Mouse (Mus musculus) kidney, embryonic 14.5 days (tissue): ENCODE measurements around the gene Timp3. TPM values are rescaled to one million over a fixed set of nuclear protein-coding genes. Genes with fewer than 3 reads are reported as not detected.

ENCODE experiments used
- ATAC-seq: fragments of 200-750 bp; cut with Nextera tagmentation; 2 replicates; pipeline ENCODE4 v1.8.0; 2017; ENCODE audit warnings: moderate number of reproducible peaks, mild to moderate bottlenecking, moderate TSS enrichment, moderate library complexity; ENCODE audit not compliant: low FRiP score, low TSS enrichment
- H3K27ac ChIP-seq: fragments of 300-500 bp; sonication (generic); 2 replicates; pipeline ENCODE4 v1.5.1; 2014; ENCODE audit warnings: low read depth, mild to moderate bottlenecking, low read length, moderate library complexity, mixed read lengths
- H3K27me3 ChIP-seq: fragments of 300-500 bp; sonication (generic); 2 replicates; pipeline ENCODE4 v1.6.1; 2014; ENCODE audit warnings: mild to moderate bottlenecking, low read length; ENCODE audit not compliant: control insufficient read depth, insufficient read depth
- H3K36me3 ChIP-seq: fragments of 300-500 bp; sonication (generic); 2 replicates; pipeline ENCODE4 v1.6.1; 2014; ENCODE audit warnings: low read length, mixed read lengths; ENCODE audit not compliant: control insufficient read depth, insufficient read depth
- H3K4me1 ChIP-seq: fragments of 300-500 bp; sonication (generic); 2 replicates; pipeline ENCODE4 v1.6.1; 2014; ENCODE audit warnings: low read length, mixed read lengths; ENCODE audit not compliant: control insufficient read depth, insufficient read depth
- H3K4me2 ChIP-seq: fragments of 300-500 bp; sonication (generic); replicated peaks from 2 replicates; pipeline ENCODE4 v1.6.1; 2014; ENCODE audit warnings: low read depth, mild to moderate bottlenecking, low read length
- H3K4me3 ChIP-seq: fragments of 300-500 bp; sonication (generic); 2 replicates; pipeline ENCODE4 v1.5.1; 2014; ENCODE audit warnings: mild to moderate bottlenecking, low read length
- H3K9ac ChIP-seq: fragments of 300-500 bp; sonication (generic); 2 replicates; pipeline ENCODE4 v1.6.1; 2014; ENCODE audit warnings: low read depth, mild to moderate bottlenecking, low read length, moderate library complexity
- H3K9me3 ChIP-seq: fragments of 300-500 bp; sonication (generic); 2 replicates; pipeline ENCODE4 v1.6.1; 2016; ENCODE audit warnings: low read length; ENCODE audit not compliant: control insufficient read depth
- WGBS: fragments of 180-500 bp; shearing (Covaris S2); extraction: QIAGEN DNeasy Blood & Tissue Kit; methylation state at CpG from one replicate; pipeline ENCODE4 v1.1.7; 2014; 5-methylcytosine and 5-hydroxymethylcytosine counted together
- polyA plus RNA-seq: library from polyadenylated mRNA; unstranded; fragments of >200 nt; fragmentation: Nextera tagmentation; extraction: Ambion mirVana; gene quantifications from 2 replicates; pipeline ENCODE4 v1.2.1, GENCODE M21; 2014

Gene Timp3
- polyA plus RNA-seq, 1 experiment from 2014 or later, result 60.1 TPM

GRCm38 (mm10) chr10:86359208-86359607, 59.0 kb downstream of the Timp3 start:
- Histone ChIP-seq H3K9ac (no peak overlapping the region), H3K9me3 (no peaks in the 10 kb centered on the region), H3K4me3 (no peak overlapping the region), H3K27me3 (no peaks in the 10 kb centered on the region), H3K36me3 (no peaks in the 10 kb centered on the region), H3K27ac (no peak overlapping the region), H3K4me1 (0 out of 2 replicates have a peak, but pooled peaks cover 5% of the 10 kb centered on the region), H3K4me2 (no peak overlapping the region)
- ATAC-seq, result no peak
- 71% methylated on average over 2 of the region's 2 CpGs for WGBS

GRCm38 (mm10) chr10:86359699-86360098, 59.5 kb downstream of the Timp3 start:
- no peak for ATAC-seq
- H3K9me3 ChIP-seq, result no peaks in the 10 kb centered on the region
- H3K4me1 ChIP-seq, result 0 out of 2 replicates have a peak, but pooled peaks cover 5% of the 10 kb centered on the region
- no peaks in the 10 kb centered on the region for H3K36me3 ChIP-seq
- WGBS, result 46% methylated on average over 4 of the region's 4 CpGs
- no peak overlapping the region for H3K4me3 ChIP-seq
- no peak overlapping the region for H3K27ac ChIP-seq
- no peak overlapping the region for H3K4me2 ChIP-seq
- no peak overlapping the region for H3K9ac ChIP-seq
- H3K27me3 ChIP-seq, result no peaks in the 10 kb centered on the region

GRCm38 (mm10) chr10:86363669-86364309, 63.6 kb downstream of the Timp3 start:
- Histone ChIP-seq H3K4me1 (peaks cover 16% of the 10 kb centered on the region; the same call in 1 of the 2 replicates), H3K36me3 (no peaks in the 10 kb centered on the region), H3K27ac (no peak overlapping the region), H3K27me3 (no peaks in the 10 kb centered on the region), H3K9ac (no peak overlapping the region), H3K9me3 (no peaks in the 10 kb centered on the region), H3K4me3 (no peak overlapping the region), H3K4me2 (no peak overlapping the region)
- no peak for ATAC-seq
- 78% methylated on average over 8 of the region's 8 CpGs for WGBS

GRCm38 (mm10) chr10:86365632-86366092, 65.5 kb downstream of the Timp3 start:
- ATAC-seq, result peak; percentile 92
- Histone ChIP-seq H3K4me2 (no peak overlapping the region), H3K36me3 (no peaks in the 10 kb centered on the region), H3K27ac (no peak overlapping the region), H3K27me3 (no peaks in the 10 kb centered on the region), H3K4me1 (peaks cover 20% of the 10 kb centered on the region; the same call in 1 of the 2 replicates), H3K9me3 (no peaks in the 10 kb centered on the region), H3K9ac (no peak overlapping the region), H3K4me3 (no peak overlapping the region)
- 19% methylated on average over 5 of the region's 5 CpGs for WGBS

GRCm38 (mm10) chr10:86367346-86367745, 67.2 kb downstream of the Timp3 start:
- Histone ChIP-seq H3K27me3 (no peaks in the 10 kb centered on the region), H3K4me2 (no peak overlapping the region), H3K27ac (no peak overlapping the region), H3K36me3 (no peaks in the 10 kb centered on the region), H3K4me1 (peaks cover 20% of the 10 kb centered on the region; the same call in 1 of the 2 replicates), H3K4me3 (no peak overlapping the region), H3K9ac (no peak overlapping the region), H3K9me3 (no peaks in the 10 kb centered on the region)
- no peak for ATAC-seq
- whole genome bisulfite sequencing, result 91% methylated on average over 4 of the region's 4 CpGs

GRCm38 (mm10) chr10:86368811-86369210, 68.6 kb downstream of the Timp3 start:
- 15% methylated on average over 12 of the region's 12 CpGs for WGBS
- Histone ChIP-seq H3K4me3 (no peak overlapping the region), H3K36me3 (no peaks in the 10 kb centered on the region), H3K4me1 (peaks cover 15% of the 10 kb centered on the region; the same call in 1 of the 2 replicates), H3K9me3 (no peaks in the 10 kb centered on the region), H3K9ac (no peak overlapping the region), H3K27me3 (no peaks in the 10 kb centered on the region), H3K4me2 (no peak overlapping the region), H3K27ac (no peak overlapping the region)
- ATAC-seq, result peak; percentile 66; the same call in 1 of the 2 replicates

GRCm38 (mm10) chr10:86369346-86369745, 69.2 kb downstream of the Timp3 start:
- no peak for ATAC-seq
- Histone ChIP-seq H3K9me3 (no peaks in the 10 kb centered on the region), H3K9ac (no peak overlapping the region), H3K4me1 (peaks cover 15% of the 10 kb centered on the region; the same call in 1 of the 2 replicates), H3K27me3 (no peaks in the 10 kb centered on the region), H3K36me3 (no peaks in the 10 kb centered on the region), H3K4me3 (no peak overlapping the region), H3K27ac (no peak overlapping the region), H3K4me2 (no peak overlapping the region)
- 76% methylated on average over 4 of the region's 4 CpGs for WGBS

- Histone ChIP-seq H3K27ac (no peak overlapping the region), H3K27me3 (no peaks in the 10 kb centered on the region), H3K36me3 (no peaks in the 10 kb centered on the region), H3K4me3 (no peak overlapping the region), H3K4me2 (no peak overlapping the region), H3K4me1 (peaks cover 6% of the 10 kb centered on the region; the same call in 1 of the 2 replicates), H3K9me3 (no peaks in the 10 kb centered on the region), H3K9ac (no peak overlapping the region)
- no peak for ATAC-seq
Measured at GRCm38 (mm10) chr10:86371561-86371960, 71.4 kb downstream of the Timp3 start.

- no peaks in the 10 kb centered on the region for H3K27me3 ChIP-seq
- H3K27ac ChIP-seq, result no peak overlapping the region
- peaks cover 3% of the 10 kb centered on the region; the same call in 1 of the 2 replicates for H3K4me1 ChIP-seq
- no peak overlapping the region for H3K4me3 ChIP-seq
- WGBS, result 95% methylated on average over 2 of the region's 2 CpGs
- H3K9ac ChIP-seq, result no peak overlapping the region
- H3K36me3 ChIP-seq, result no peaks in the 10 kb centered on the region
- no peak for ATAC-seq
- H3K4me2 ChIP-seq, result no peak overlapping the region
- no peaks in the 10 kb centered on the region for H3K9me3 ChIP-seq
Measured at GRCm38 (mm10) chr10:86374061-86374460, 73.9 kb downstream of the Timp3 start.
